Mouse (Mus musculus): ENCODE results near the gene Ptprd.

GRCm38 (mm10) chr4:76766918-76767317 lies 1444.8 kb downstream of the Ptprd start:
- TF ChIP-seq POLR2A (IDR thresholded peaks at IDR 0.05; ENCODE audit: borderline replicate concordance, extremely low read depth, insufficient read depth, insufficient read length, poor library complexity, severe bottlenecking): no peak
- no peak for TF ChIP-seq CTCF (IDR thresholded peaks at IDR 0.05; ENCODE audit: borderline replicate concordance, extremely low read depth, insufficient read depth, insufficient read length)
